Mouse (Mus musculus): ENCODE measurements at regions not wholly inside any gene's neighbourhood (a gene's known extent, or its start where the extent isn't known, plus 50 kb on each side); places are given as distances from the start of the nearest gene placed in this dataset.

GRCm38 (mm10) chrX:133505683-133506082, 183.1 kb downstream of the Pcdh19 start:
- DNase-seq, result no peak
- intact Hi-C loops (cut with DNase I), result no loop called here

DNA sequence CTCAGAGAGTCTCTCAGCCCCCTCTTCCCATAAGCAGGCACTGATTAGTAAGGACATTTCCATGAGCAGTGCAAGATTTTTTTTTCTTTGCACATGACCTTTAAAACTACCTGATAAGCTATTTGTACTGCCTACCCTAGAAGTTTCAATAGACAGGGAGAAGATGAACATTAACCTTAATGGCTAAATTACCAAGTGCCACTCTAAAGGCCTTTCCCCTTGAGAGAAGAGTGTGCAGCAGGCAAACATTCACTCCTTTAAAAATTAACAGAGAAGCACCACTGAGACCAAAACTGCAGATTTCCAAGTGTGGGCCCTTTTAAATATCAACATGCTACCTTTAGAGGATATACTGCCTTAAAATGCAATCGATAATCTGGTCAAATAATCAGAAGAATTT, 226.9 kb downstream of the Pcdh19 start:
- intact Hi-C loops (cut with DNase I), result no loop called here
- DNase-seq, result no peak

- intact Hi-C loops (cut with DNase I), result no loop called here
- no peak for DNase-seq
Observed at GRCm38 (mm10) chrX:133447417-133447816, 241.4 kb downstream of the Pcdh19 start.

GRCm38 (mm10) chrX:133402446-133402845, 286.3 kb downstream of the Pcdh19 start:
- intact Hi-C loops (cut with DNase I), result loop anchor here (10.0 kb wide), 1 partner anchor 282 kb away; the partner anchor contains the start of gene Pcdh19
- DNase-seq, result no peak

GRCm38 (mm10) chrX:133387791-133388190, 301.0 kb downstream of the Pcdh19 start:
- intact Hi-C loops (cut with DNase I), result no loop called here
- DNase-seq, result no peak

DNA sequence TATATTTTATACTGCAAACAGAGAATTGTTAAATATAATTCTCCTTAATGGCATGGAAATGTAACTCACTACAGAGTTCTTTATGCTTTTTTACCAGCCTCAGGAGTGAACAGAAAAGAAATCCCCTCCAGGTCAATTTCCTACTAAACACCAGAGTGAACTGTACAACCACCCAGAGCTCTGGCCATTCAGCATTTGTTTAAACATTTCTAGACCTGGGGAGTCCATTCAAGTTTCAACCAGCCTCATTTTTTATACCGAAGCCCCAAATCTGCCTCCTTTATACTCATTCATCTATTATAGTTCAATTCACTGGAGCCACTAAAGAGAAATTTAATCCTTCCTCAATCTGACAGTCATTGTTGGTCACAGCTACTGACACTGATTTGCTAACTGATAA, 314.8 kb downstream of the Pcdh19 start:
- intact Hi-C loops (cut with DNase I), result no loop called here
- no peak for DNase-seq

- DNase-seq, result no peak
- intact Hi-C loops (cut with DNase I), result no loop called here
Observed at GRCm38 (mm10) chrX:133373047-133373446, 315.7 kb downstream of the Pcdh19 start.

DNA sequence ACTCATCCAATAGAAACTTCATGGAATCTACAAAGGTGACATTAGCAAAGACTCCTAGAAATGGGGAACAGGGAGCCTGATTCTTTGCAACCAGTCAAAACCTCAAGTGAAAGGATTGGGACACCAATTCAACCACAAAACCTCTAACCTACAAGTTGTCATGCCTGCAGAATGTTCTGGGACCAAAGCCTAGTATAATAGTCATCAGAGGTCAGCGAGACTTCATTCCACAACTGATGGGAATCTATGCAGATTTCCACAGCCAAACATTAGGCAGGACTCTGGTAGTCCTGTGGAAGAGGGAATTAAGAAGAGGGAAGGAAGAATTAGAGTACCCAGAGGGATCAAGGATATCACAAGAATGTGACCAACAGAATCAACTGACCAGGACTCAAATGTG, 316.4 kb downstream of the Pcdh19 start:
- DNase-seq, result no peak
- intact Hi-C loops (cut with DNase I), result no loop called here

DNA sequence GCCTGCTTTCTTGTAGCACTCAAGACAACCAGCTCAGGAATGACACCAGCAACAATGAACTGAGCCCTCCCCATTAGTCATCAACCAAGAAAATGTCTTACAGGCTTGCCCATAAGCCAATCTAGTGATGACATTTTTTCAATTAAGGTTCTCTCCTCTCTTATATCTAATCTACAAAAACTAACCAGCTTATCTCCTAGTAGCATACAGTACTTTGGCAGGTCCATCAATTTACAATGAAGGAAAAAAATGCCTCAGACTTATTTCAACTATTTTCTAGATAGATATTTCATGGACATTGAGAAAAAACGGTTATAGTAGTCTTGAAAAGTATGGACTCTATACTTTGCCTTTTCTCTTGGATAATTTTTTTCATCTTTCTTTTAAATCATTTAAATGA, 328.0 kb downstream of the Pcdh19 start:
- intact Hi-C loops (cut with DNase I), result no loop called here
- DNase-seq, result no peak
